Mouse (Mus musculus): ENCODE data around the gene Slc12a5.

- TF ChIP-seq CTCF (conservative IDR thresholded peaks at IDR 0.05; ENCODE audit: low read length) = no peak
- no peak for TF ChIP-seq POU5F1 (IDR thresholded peaks at IDR 0.05; ENCODE audit: borderline replicate concordance, low read length)
- TF ChIP-seq NANOG (IDR thresholded peaks at IDR 0.05; ENCODE audit: borderline replicate concordance, low read length) = no peak
Observed at GRCm38 (mm10) chr2:164913428-164913786, 47.2 kb upstream of the Slc12a5 start.

Measured in E14TG2a.4 (cell line).